Mouse (Mus musculus) liver, adult 2 months (tissue): ENCODE data around the gene Hspbp1.

Experiments
- CTCF ChIP-seq: fragments of 200-500 bp; IDR thresholded peaks from 2 replicates; pipeline ENCODE4 v1.5.1; 2011; ENCODE audit warnings: low read depth, low read length, control low read depth
- POLR2A ChIP-seq: fragments of 200-500 bp; IDR thresholded peaks from 2 replicates; pipeline ENCODE4 v1.6.1; 2011; ENCODE audit warnings: low read length, control low read depth; ENCODE audit not compliant: insufficient read depth; ENCODE audit errors: extremely low read depth

DNA sequence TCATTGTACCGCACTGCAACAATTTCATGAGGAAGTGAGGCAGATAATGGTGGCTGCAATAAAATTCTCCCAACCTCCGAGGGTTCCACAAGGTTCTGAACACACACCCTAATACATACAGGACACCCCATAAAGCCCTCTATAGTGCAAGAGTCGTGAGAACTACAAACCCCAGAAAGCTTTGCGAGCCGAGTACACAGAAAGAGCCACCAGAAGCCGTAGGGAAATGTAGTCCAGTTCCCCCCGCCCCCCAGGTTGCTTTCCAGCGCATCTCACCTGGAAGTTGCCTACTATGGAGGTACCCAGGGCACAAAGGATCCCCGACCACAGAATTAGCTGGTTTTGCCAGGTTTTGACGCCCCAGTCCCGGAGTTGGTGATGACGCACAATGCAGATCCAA lies 38.6 kb upstream of the Hspbp1 start:
- TF ChIP-seq POLR2A (no peak), CTCF (no peak)
